Mouse (Mus musculus): ENCODE results near the gene Fnbp1l. TPM values are rescaled to one million over a fixed set of nuclear protein-coding genes. Genes with fewer than 3 reads are reported as not detected.

Gene Fnbp1l
- total RNA-seq, 2 experiments from 2014 or later, result 3.6 to 6.9 TPM

DNA sequence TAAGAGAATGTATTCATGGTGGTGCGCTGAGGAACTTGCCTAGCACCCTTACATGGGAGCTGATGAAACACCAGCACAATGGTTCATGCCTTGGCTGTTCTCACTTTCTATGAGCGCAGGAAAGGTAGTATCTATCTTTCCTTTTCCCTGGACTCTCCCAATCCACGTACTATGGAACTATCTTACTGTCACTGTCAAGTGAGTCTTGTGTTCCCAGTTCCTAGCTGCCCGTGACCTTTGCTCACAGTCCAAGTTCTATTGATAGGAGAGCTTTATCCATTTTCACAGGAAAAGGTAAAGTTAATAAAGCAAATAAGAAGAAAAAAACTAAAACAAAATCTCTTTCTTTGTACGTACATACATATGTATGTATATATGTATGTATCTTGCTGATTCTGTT lies 28.7 kb downstream of the Fnbp1l start:
- Histone ChIP-seq H3K4me3 (no peak overlapping the region), H3K27ac (no peak overlapping the region; the same call in 1 of the 2 replicates)
- TF ChIP-seq CTCF (IDR thresholded peaks at IDR 0.05), result no peak
- intact Hi-C loops (cut with DNase I), result no loop called here
- DNase-seq, result no peak

DNA sequence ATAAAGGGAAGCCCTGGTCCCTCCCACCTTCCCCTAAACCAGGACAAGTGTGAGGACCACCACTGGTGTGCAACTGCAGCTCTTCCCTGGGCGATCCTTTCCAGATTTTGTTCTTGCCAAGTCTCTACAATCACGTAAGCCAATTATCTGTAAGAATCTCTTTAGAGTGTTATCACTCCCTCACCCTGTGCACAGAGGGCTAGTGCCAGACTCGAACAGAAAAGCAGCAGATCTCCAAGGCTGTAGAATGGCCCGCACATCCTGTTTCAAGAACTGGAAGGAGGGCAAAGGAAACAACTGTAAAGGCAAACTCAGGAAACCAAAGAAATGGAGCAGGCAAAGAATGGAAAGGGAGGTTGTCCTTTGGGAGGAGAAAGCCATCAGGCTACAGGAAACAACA lies 29.2 kb downstream of the Fnbp1l start:
- no peak for DNase-seq
- H3K4me3 ChIP-seq, result no peak overlapping the region
- intact Hi-C loops (cut with DNase I), result no loop called here
- TF ChIP-seq CTCF (IDR thresholded peaks at IDR 0.05), result no peak
- no peak overlapping the region; the same call in 1 of the 2 replicates for H3K27ac ChIP-seq

DNA sequence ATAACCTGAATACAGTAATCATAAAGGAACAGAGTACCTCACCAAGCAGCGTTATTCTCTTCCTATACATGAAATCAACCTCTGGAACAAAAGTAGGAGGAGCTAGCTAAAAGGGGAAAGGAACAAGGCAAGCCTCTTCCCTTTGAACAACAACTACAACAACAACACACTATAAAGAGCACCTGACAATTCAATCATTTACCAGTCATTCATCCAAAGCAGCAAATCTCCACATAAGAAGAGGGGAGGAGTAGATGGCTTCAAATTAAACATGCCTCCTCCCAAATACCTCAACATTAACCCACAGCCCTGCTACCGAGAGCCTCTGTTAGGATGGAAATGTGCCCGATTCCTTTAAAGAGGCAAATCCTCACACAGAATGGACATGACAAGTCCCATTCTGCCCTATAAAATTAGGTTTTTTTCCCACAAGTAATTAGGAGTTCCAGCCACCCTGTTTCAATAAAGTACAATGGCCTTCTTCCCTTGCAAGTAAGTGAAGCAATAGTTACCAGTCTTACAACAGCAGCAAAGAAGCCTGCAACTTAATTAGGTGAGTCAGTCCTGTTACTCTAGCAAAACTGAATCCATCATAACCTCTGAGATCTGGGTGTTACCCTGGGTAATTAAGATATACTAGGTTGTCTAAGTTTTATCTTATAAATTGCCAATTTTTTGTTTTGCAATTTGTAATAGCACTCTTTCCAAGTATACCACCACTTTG lies 32.4 kb downstream of the Fnbp1l start:
- intact Hi-C loops (cut with DNase I), result no loop called here
- no peak overlapping the region for H3K27ac ChIP-seq
- no peak for TF ChIP-seq CTCF (IDR thresholded peaks at IDR 0.05)
- H3K4me3 ChIP-seq, result no peak overlapping the region
- DNase-seq, result no peak

DNA sequence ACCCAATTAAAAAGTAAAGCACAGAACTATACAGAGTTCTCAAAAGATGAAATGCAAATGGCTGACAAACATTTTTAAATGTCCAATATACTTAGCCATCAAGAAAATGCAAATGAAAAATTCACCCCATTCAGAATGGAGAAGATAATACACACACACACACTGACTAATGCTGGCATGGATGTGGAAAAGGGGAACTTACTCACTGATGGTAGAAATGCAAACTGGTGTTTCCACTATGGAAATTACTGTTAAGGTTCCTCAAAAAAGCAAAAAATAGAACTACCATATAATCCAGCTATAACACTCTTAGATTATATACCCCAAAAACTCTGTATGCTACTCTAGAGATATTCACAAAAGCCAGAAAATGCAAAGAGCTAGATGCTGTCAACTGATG lies 42.2 kb downstream of the Fnbp1l start:
- intact Hi-C loops (cut with DNase I), result no loop called here
- Histone ChIP-seq H3K27ac (no peak overlapping the region), H3K4me3 (no peak overlapping the region)
- TF ChIP-seq CTCF (IDR thresholded peaks at IDR 0.05), result no peak
- DNase-seq, result no peak

DNA sequence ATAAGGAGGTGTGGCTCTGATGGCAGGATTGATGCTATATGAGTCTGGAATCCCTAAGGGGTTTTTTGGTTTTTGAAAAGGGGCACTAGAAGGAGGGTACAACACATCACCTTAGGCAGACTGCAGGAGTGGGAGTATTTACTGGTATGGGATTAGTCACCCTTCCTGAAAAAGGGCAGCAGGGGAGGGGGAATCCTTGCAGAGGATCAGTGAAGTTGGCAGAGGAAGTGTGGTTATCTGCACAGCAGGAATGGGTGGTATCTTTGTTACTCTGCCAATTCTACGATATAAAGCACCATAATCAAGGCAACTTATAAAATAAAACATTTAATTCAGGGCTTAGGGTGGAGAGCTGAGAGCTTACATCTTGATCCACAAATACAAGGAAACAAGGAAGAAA lies 44.6 kb downstream of the Fnbp1l start:
- TF ChIP-seq CTCF (IDR thresholded peaks at IDR 0.05), result no peak
- H3K4me3 ChIP-seq, result no peak overlapping the region
- H3K27ac ChIP-seq, result no peak overlapping the region
- DNase-seq, result no peak
- intact Hi-C loops (cut with DNase I), result no loop called here

DNA sequence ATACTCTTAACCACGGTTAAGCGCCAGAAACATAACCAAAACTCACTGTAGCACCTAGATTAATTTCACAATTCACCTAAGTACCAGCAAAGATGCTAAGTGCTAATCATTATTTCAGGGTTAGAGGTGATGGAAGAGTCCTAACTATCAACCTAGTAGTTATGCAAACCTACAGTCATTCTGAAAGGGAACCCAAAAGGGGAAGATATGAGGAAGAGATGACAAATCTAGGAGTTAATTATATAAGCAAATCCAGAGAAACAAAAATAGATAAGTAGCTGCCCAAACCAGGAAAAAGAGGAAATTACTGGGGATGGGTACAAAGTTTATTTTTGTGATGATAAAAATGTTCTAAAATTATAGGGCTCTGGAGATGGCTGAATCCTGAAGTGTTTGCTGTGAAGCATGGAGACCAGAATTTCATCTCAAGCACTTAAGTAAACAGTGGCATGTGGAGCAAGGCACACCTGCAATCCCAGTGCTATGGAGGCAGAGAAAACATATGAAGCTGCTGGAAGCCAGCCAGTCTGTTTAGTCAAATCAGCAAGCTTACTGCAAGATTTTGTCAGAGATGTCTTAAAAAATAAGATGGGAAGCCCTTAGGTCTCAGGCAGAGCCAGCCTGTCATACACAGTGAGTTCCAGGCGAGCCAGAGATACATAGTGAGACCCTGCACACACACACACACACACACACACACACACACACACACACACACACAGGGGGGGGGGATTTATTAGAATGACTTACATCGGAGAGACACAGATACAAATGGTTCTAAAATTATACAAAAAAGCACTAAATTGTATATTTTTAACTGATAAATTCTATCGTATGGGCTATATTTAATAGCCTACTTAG lies 45.9 kb downstream of the Fnbp1l start:
- intact Hi-C loops (cut with DNase I), result no loop called here
- no peak for DNase-seq
- no peak for TF ChIP-seq CTCF (IDR thresholded peaks at IDR 0.05)
- H3K4me3 ChIP-seq, result no peak overlapping the region
- H3K27ac ChIP-seq, result no peak overlapping the region

DNA sequence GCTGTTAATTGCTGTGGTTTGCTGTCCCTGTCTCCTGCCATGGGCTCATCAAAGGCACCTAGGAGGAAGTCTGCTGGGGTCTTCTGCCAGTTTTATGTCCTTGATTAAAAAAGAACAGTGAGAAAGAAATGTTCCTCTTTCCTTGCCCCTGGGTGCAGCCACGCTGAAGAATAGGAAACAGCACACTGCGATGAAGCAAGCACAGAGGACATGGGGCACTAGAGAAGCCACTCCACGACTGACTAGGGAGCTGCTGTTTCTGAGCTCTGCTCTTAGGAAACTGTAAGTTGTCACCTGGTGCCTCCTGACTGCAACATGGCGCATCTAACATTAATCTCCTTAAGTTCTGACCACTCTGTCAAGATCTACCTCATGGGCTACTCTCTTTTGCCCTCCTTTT lies 53.0 kb downstream of the Fnbp1l start:
- Histone ChIP-seq H3K27ac (no peak overlapping the region), H3K4me3 (no peak overlapping the region)
- no peak for DNase-seq
- no peak for TF ChIP-seq CTCF (IDR thresholded peaks at IDR 0.05)
- intact Hi-C loops (cut with DNase I), result no loop called here

DNA sequence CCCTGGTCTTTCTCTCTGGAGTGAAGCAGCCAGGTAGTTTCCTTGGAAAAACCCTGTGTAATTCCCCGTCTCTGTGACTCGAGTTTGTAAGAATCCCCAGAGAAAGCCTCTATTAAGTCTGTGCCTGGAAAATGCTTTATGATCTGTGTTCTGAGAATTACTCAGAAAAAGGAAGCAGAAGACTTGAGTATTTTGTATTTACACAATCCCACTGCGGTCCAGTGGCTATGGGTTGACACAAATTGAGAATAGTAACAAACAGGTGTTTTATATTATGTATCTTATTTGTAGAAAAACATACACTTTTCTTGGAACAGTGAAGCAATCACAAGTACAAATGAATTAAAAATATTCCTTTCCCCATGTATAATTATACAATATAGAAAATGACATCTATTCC lies 53.4 kb downstream of the Fnbp1l start:
- Histone ChIP-seq H3K27ac (no peak overlapping the region), H3K4me3 (no peak overlapping the region)
- TF ChIP-seq CTCF (IDR thresholded peaks at IDR 0.05), result no peak
- DNase-seq, result no peak
- intact Hi-C loops (cut with DNase I), result no loop called here

DNA sequence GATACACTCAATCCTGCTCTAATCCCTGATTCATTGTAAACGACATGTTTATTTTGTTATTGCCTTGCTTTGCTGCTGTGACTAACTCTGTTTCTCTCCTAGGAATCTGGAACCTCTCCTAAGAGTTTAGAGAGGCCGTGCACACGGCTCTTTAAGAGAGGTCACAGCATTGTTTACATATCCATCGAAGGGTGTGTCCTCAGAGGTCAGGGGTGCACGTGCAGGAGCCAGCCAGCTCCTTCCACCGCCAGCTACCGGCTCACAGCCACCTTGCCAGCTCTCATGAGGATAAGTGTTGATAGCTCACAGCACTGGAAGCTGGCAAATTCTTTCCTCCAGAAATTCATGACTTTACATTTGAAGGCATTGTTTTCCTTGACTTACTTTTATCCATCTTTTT lies 54.2 kb downstream of the Fnbp1l start:
- Histone ChIP-seq H3K4me3 (no peak overlapping the region), H3K27ac (no peak overlapping the region)
- no peak for TF ChIP-seq CTCF (IDR thresholded peaks at IDR 0.05)
- intact Hi-C loops (cut with DNase I), result no loop called here
- no peak for DNase-seq

DNA sequence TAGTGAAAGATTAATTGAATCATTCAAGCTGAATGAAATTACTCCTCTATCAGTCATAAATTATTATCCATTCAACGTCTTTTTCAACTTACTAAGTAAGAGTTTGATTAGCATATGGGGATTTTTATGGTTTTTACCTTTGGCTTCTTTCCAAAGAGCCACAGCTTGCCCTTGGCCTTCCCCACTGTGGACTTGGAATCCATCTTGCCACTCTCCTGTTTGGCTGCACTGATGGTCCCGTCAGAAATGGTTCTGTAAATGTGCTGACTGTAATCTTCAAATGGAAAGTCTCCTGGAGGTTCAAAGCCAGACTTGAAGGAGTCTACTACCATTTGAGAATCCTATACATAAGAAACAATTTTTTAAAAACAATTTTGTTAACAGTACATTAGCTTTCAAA lies 61.7 kb downstream of the Fnbp1l start:
- no peak overlapping the region for H3K27ac ChIP-seq
- no peak overlapping the region for H3K4me3 ChIP-seq
- intact Hi-C loops (cut with DNase I), result no loop called here
- no peak for TF ChIP-seq CTCF (IDR thresholded peaks at IDR 0.05)
- DNase-seq, result no peak

DNA sequence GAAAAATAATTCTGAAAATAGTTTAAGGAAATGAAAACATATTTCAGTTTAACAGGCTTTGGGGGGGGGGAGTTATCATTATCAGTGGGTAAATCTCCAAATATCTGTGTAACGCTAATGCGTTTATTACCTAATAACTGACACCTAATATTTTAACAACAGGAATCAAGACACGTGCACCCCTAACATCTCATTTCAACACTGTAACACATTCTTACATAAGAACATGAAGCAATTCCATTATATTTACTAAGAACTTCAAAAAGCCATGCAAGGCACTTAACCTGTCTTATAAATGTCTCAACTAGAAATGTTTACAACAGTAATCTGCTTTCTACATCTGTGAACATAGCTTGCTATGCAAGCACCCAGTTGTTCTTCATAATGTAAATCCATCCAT lies 68.3 kb downstream of the Fnbp1l start:
- no peak for TF ChIP-seq CTCF (IDR thresholded peaks at IDR 0.05)
- Histone ChIP-seq H3K4me3 (no peak overlapping the region), H3K27ac (no peak overlapping the region)
- no peak for DNase-seq
- intact Hi-C loops (cut with DNase I), result no loop called here

DNA sequence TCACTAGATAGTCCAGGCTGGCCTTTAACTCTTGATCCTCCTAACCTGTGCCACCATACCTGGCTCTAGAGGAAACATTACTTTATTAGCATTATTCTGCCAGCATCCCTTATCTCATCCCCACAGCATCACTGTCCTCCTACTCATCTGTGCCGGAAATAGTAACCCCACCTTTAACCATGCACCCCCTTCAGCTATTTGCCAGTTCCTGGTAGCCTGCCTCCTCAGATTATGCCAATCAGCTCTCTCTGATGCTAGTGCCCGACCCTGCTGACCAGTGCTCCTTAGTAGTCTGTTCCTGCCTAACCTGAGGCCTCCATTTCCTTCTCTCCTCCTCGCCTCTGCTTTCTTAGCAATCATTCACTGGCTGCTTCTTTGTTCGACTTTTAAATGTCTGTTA lies 72.0 kb downstream of the Fnbp1l start:
- DNase-seq, result no peak
- Histone ChIP-seq H3K4me3 (no peak overlapping the region), H3K27ac (no peak overlapping the region)
- no peak for TF ChIP-seq CTCF (IDR thresholded peaks at IDR 0.05)
- intact Hi-C loops (cut with DNase I), result no loop called here

DNA sequence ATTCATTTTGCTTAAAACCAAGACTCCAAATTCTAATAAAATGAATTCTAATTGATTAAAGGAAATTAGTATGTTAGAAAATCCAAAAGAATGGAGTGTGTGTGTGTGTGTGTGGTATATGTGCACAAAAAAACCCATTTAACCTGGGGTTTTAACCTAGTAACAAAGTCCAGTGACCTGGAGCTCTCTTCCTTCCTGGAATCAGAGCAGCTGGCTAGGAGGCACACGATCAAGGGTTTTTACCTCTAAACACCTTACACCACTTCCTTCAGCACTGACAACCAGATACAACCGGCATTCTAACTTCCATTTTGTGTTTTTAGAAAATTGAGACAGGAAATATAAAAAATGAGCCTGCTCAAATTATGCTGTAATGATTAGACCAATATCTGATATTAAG lies 74.2 kb downstream of the Fnbp1l start:
- DNase-seq, result no peak
- no peak for TF ChIP-seq CTCF (IDR thresholded peaks at IDR 0.05)
- intact Hi-C loops (cut with DNase I), result no loop called here

More for the DNA sequence above, 74.2 kb downstream of the Fnbp1l start:
- H3K4me3 ChIP-seq, result no peak overlapping the region
- no peak overlapping the region for H3K27ac ChIP-seq

All from gastrocnemius, adult 2 months (tissue).